Mouse (Mus musculus): Measurements from ENCODE around the gene Ttc13. TPM values are rescaled to one million over a fixed set of nuclear protein-coding genes. Genes with fewer than 3 reads are reported as not detected.

Ttc13 gene
- polyA plus RNA-seq, 2 experiments: 12.0 to 18.3 TPM

DNA sequence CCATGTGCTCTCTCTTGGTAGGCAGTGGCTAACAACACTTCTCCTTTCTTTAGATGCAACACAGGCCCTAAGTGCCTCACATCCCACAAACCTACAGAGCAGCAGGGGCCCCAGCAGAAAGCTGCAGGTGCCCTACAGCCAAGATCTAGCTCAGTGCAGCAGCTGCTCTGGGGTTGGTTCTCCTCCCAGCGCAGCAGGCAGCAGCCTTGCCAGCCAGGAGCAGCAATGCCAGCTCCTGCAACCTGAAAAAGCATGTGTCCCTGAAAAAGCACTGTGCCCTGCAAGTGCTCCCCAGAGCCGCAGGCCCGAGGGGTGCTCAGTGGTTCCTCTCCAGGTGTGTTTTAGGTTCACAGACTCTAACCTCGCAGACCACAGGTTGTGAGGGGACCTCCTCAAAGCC lies 45.1 kb downstream of the Ttc13 start:
- no peak for DNase-seq (ENCODE audit: low read depth in 3 of 3, low spot score in 3 of 3)
- Histone ChIP-seq H3K9me3 (ENCODE audit: control insufficient read depth, low read length) (no peaks in the 10 kb centered on the region), H3K4me1 (replicated peaks; ENCODE audit: control insufficient read depth in 2 of 2, insufficient read depth in 2 of 2, low read length in 1 of 2) (no peaks in the 10 kb centered on the region), H3K4me3 (ENCODE audit: insufficient read depth in 1 of 2, low read depth in 2 of 2, low read length in 2 of 2) (no peak overlapping the region), H3K4me2 (ENCODE audit: low read depth) (no peak overlapping the region), H3K27ac (no peak overlapping the region), H3K27me3 (ENCODE audit: control insufficient read depth, insufficient read depth, low read length) (no peaks in the 10 kb centered on the region), H3K9ac (replicated peaks) (no peak overlapping the region), H3K36me3 (replicated peaks; ENCODE audit: control insufficient read depth, insufficient read depth, low read depth) (no peaks in the 10 kb centered on the region; the same call in 1 of the 2 replicates)
- no peak for ATAC-seq (ENCODE audit: insufficient read depth)
- WGBS (ENCODE audit: insufficient replicate concordance): 86% methylated on average over 4 of the region's 4 CpGs
- TF ChIP-seq CTCF (IDR thresholded peaks at IDR 0.05; ENCODE audit: low read depth) (no peak), EP300 (IDR thresholded peaks at IDR 0.05; ENCODE audit: low read depth) (no peak)

- DNase-seq (ENCODE audit: low read depth in 3 of 3, low spot score in 3 of 3) (no peak), ATAC-seq (ENCODE audit: insufficient read depth) (no peak)
- no peak overlapping the region for H3K4me3 ChIP-seq (ENCODE audit: insufficient read depth in 1 of 2, low read depth in 2 of 2, low read length in 2 of 2)
- H3K36me3 ChIP-seq (replicated peaks; ENCODE audit: control insufficient read depth, insufficient read depth, low read depth): no peaks in the 10 kb centered on the region
- TF ChIP-seq CTCF (IDR thresholded peaks at IDR 0.05; ENCODE audit: low read depth) (no peak), EP300 (IDR thresholded peaks at IDR 0.05; ENCODE audit: low read depth) (no peak)
- 83% methylated on average over 2 of the region's 2 CpGs for WGBS (ENCODE audit: insufficient replicate concordance)
- H3K27me3 ChIP-seq (ENCODE audit: control insufficient read depth, insufficient read depth, low read length): no peaks in the 10 kb centered on the region
- no peak overlapping the region for H3K9ac ChIP-seq (replicated peaks)
- H3K27ac ChIP-seq: no peak overlapping the region
- no peaks in the 10 kb centered on the region for H3K9me3 ChIP-seq (ENCODE audit: control insufficient read depth, low read length)
- no peak overlapping the region for H3K4me2 ChIP-seq (ENCODE audit: low read depth)
- no peaks in the 10 kb centered on the region for H3K4me1 ChIP-seq (replicated peaks; ENCODE audit: control insufficient read depth in 2 of 2, insufficient read depth in 2 of 2, low read length in 1 of 2)
Measured at GRCm38 (mm10) chr8:124672345-124672744, 49.4 kb downstream of the Ttc13 start.

DNA sequence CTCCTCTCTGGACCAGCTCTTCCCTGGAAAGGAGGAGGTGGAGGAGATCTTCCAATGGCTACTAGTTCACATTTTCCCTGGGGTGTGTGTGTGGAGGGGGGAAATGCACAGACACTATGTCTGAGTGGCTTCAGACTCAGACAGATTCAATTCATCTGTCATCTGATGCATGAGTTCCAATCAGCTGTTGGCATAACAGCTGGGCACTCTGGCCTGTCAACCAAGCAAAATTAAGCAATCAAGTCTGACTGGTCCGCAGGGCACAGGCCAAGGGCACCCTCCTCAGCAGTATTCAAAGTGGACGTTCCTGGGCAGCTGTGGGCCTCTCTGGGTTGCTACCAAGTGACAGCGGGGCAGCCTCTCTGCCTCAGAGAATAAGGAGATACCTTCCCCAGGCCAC lies 53.0 kb downstream of the Ttc13 start:
- H3K9me3 ChIP-seq (ENCODE audit: control insufficient read depth, low read length): no peaks in the 10 kb centered on the region
- H3K4me3 ChIP-seq (ENCODE audit: insufficient read depth in 1 of 2, low read depth in 2 of 2, low read length in 2 of 2): no peak overlapping the region
- H3K4me2 ChIP-seq (ENCODE audit: low read depth): no peak overlapping the region
- H3K4me1 ChIP-seq (replicated peaks; ENCODE audit: control insufficient read depth in 2 of 2, insufficient read depth in 2 of 2, low read length in 1 of 2): no peaks in the 10 kb centered on the region
- WGBS (ENCODE audit: insufficient replicate concordance): 71% methylated on average over 3 of the region's 3 CpGs
- TF ChIP-seq EP300 (IDR thresholded peaks at IDR 0.05; ENCODE audit: low read depth) (no peak), CTCF (IDR thresholded peaks at IDR 0.05; ENCODE audit: low read depth) (no peak)
- ATAC-seq (ENCODE audit: insufficient read depth) (no peak), DNase-seq (ENCODE audit: low read depth in 3 of 3, low spot score in 3 of 3) (no peak)
- H3K36me3 ChIP-seq (replicated peaks; ENCODE audit: control insufficient read depth, insufficient read depth, low read depth): no peaks in the 10 kb centered on the region
- no peak overlapping the region for H3K27ac ChIP-seq
- no peaks in the 10 kb centered on the region for H3K27me3 ChIP-seq (ENCODE audit: control insufficient read depth, insufficient read depth, low read length)
- no peak overlapping the region for H3K9ac ChIP-seq (replicated peaks)

GRCm38 (mm10) chr8:124664414-124664813 lies 57.4 kb downstream of the Ttc13 start:
- Histone ChIP-seq H3K4me3 (ENCODE audit: insufficient read depth in 1 of 2, low read depth in 2 of 2, low read length in 2 of 2) (no peak overlapping the region), H3K4me2 (ENCODE audit: low read depth) (no peak overlapping the region), H3K9ac (replicated peaks) (no peak overlapping the region), H3K9me3 (ENCODE audit: control insufficient read depth, low read length) (no peaks in the 10 kb centered on the region), H3K27me3 (ENCODE audit: control insufficient read depth, insufficient read depth, low read length) (no peaks in the 10 kb centered on the region), H3K36me3 (replicated peaks; ENCODE audit: control insufficient read depth, insufficient read depth, low read depth) (no peaks in the 10 kb centered on the region), H3K27ac (no peak overlapping the region), H3K4me1 (replicated peaks; ENCODE audit: control insufficient read depth in 2 of 2, insufficient read depth in 2 of 2, low read length in 1 of 2) (peaks cover 10 to 25% of the 10 kb centered on the region in 2 experiments)
- ATAC-seq (ENCODE audit: insufficient read depth): no peak
- 72% methylated on average over 3 of the region's 3 CpGs for WGBS (ENCODE audit: insufficient replicate concordance)
- DNase-seq (ENCODE audit: low read depth in 3 of 3, low spot score in 3 of 3): no peak
- no peak for TF ChIP-seq CTCF (IDR thresholded peaks at IDR 0.05; ENCODE audit: low read depth)
- no peak for TF ChIP-seq EP300 (IDR thresholded peaks at IDR 0.05; ENCODE audit: low read depth)

GRCm38 (mm10) chr8:124663874-124664230 lies 57.9 kb downstream of the Ttc13 start:
- Histone ChIP-seq H3K9me3 (ENCODE audit: control insufficient read depth, low read length) (no peaks in the 10 kb centered on the region), H3K36me3 (replicated peaks; ENCODE audit: control insufficient read depth, insufficient read depth, low read depth) (no peaks in the 10 kb centered on the region), H3K4me3 (ENCODE audit: insufficient read depth in 1 of 2, low read depth in 2 of 2, low read length in 2 of 2) (peak overlapping the region; percentile 72 to 78; a peak in 3 of 4 replicates), H3K27ac (no peak overlapping the region), H3K27me3 (ENCODE audit: control insufficient read depth, insufficient read depth, low read length) (no peaks in the 10 kb centered on the region), H3K4me2 (ENCODE audit: low read depth) (peak overlapping the region; percentile 88), H3K4me1 (replicated peaks; ENCODE audit: control insufficient read depth in 2 of 2, insufficient read depth in 2 of 2, low read length in 1 of 2) (peaks cover 14 to 30% of the 10 kb centered on the region in 2 experiments), H3K9ac (replicated peaks) (no peak overlapping the region)
- DNase-seq (ENCODE audit: low read depth in 3 of 3, low spot score in 3 of 3) (no peak), ATAC-seq (ENCODE audit: insufficient read depth) (no peak)
- WGBS (ENCODE audit: insufficient replicate concordance): 59% methylated on average over 4 of the region's 4 CpGs
- no peak for TF ChIP-seq EP300 (IDR thresholded peaks at IDR 0.05; ENCODE audit: low read depth)
- TF ChIP-seq CTCF (IDR thresholded peaks at IDR 0.05; ENCODE audit: low read depth): no peak
